24 mouse cellular contexts compared by ENCODE assay signal in genomic region chr13:35257386-35257785, GRCm38 (mm10).
A peak's percentile ranks its signal among the peaks of the same experiment; 100 is the strongest.
DNase-seq lines count a peak whose midpoint lies in the region; ATAC-seq and TF ChIP-seq lines count a peak whose summit lies in the region.
"Had no signal": no experiment of that assay in that cellular context is flagged by ENCODE, and none has a peak within 500 bp of the region (broad histone marks: within the 10 kb centered on the region; RNA-seq: fewer than 3 reads in every experiment).

No protein-coding gene starts in this region.

- peak; percentile 50; the same call in 1 of the 2 replicates for ATAC-seq in forebrain, postnatal 0 days
- no peak for ATAC-seq in forebrain, embryonic 13.5 days
- ATAC-seq: intestine, embryonic 16.5 days; liver, embryonic 12.5 days had no signal

- H3K27ac ChIP-seq in forebrain, postnatal 0 days (ENCODE audit: low read depth, low read length): no peak overlapping the region
- no peak overlapping the region for H3K27ac ChIP-seq in forebrain, embryonic 13.5 days
- H3K27ac ChIP-seq: embryonic facial prominence, embryonic 15.5 days; heart, embryonic 10.5 days; hindbrain, embryonic 15.5 days; kidney, postnatal 0 days; limb, embryonic 12.5 days; liver, embryonic 12.5 days had no signal

- H3K9me3 ChIP-seq in forebrain, postnatal 0 days (ENCODE audit: low read length): no peaks in the 10 kb centered on the region
- no peaks in the 10 kb centered on the region for H3K9me3 ChIP-seq in forebrain, embryonic 13.5 days (replicated peaks)
- H3K9me3 ChIP-seq: embryonic facial prominence, embryonic 15.5 days; heart, embryonic 10.5 days; hindbrain, embryonic 15.5 days; limb, embryonic 12.5 days; liver, embryonic 12.5 days had no signal

- peak; percentile 25 for DNase-seq in adrenal gland, adult 2 months
- DNase-seq in adrenal gland, adult 18-20 months (ENCODE audit: low spot score in 2 of 2): no peak
- DNase-seq in forebrain, postnatal 0 days: peak; percentile 17
- peak; percentile 4 to 8 for DNase-seq in kidney, postnatal 36 days
- no peak for DNase-seq in kidney, postnatal 4 days
- no peak for DNase-seq in liver
- no peak for DNase-seq in right cerebral cortex, postnatal 14 days
- DNase-seq: cerebellum, adult 2 months; cerebellum, postnatal 36 days; embryo, embryonic 11 days; layer of hippocampus, postnatal 36 days; lung, adult 18-20 months; midbrain, embryonic 14.5 days; right cerebral cortex, postnatal 25 days; spleen, adult 18-20 months had no signal

- H3K4me3 ChIP-seq in forebrain, postnatal 0 days (ENCODE audit: low read depth, low read length): no peak overlapping the region
- H3K4me3 ChIP-seq in forebrain, embryonic 13.5 days: no peak overlapping the region
- H3K4me3 ChIP-seq: embryonic facial prominence, embryonic 15.5 days; heart, embryonic 10.5 days; hindbrain, embryonic 15.5 days; limb, embryonic 12.5 days; liver, embryonic 12.5 days; megakaryocyte, embryonic 14.5 days had no signal

- no peak overlapping the region for H3K4me2 ChIP-seq in forebrain, postnatal 0 days (ENCODE audit: low read depth)
- H3K4me2 ChIP-seq in forebrain, embryonic 13.5 days: no peak overlapping the region
- H3K4me2 ChIP-seq: embryonic facial prominence, embryonic 15.5 days; hindbrain, embryonic 15.5 days; limb, embryonic 12.5 days; liver, embryonic 12.5 days had no signal

- WGBS in forebrain, postnatal 0 days: 43% methylated on average over 2 of the region's 2 CpGs
- 74% methylated on average over 2 of the region's 2 CpGs for WGBS in forebrain, embryonic 13.5 days

- no peak for TF ChIP-seq CTCF in forebrain, postnatal 0 days (IDR thresholded peaks at IDR 0.05; ENCODE audit: low read depth)

- no peaks in the 10 kb centered on the region for H3K36me3 ChIP-seq in forebrain, postnatal 0 days (ENCODE audit: insufficient read depth)
- H3K36me3 ChIP-seq in forebrain, embryonic 13.5 days (ENCODE audit: poor library complexity, severe bottlenecking): no peaks in the 10 kb centered on the region
- H3K36me3 ChIP-seq: embryonic facial prominence, embryonic 15.5 days; heart, embryonic 10.5 days; hindbrain, embryonic 15.5 days; limb, embryonic 12.5 days; liver, embryonic 12.5 days had no signal

- no peaks in the 10 kb centered on the region for H3K4me1 ChIP-seq in forebrain, postnatal 0 days (ENCODE audit: insufficient read depth)
- H3K4me1 ChIP-seq in forebrain, embryonic 13.5 days: no peaks in the 10 kb centered on the region
- H3K4me1 ChIP-seq: embryonic facial prominence, embryonic 15.5 days; heart, embryonic 10.5 days; hindbrain, embryonic 15.5 days; limb, embryonic 12.5 days; liver, embryonic 12.5 days; megakaryocyte, embryonic 14.5 days had no signal

- no peak overlapping the region for H3K9ac ChIP-seq in forebrain, postnatal 0 days
- no peak overlapping the region for H3K9ac ChIP-seq in forebrain, embryonic 13.5 days
- H3K9ac ChIP-seq: embryonic facial prominence, embryonic 15.5 days; hindbrain, embryonic 15.5 days; limb, embryonic 12.5 days; liver, embryonic 12.5 days had no signal

- no peaks in the 10 kb centered on the region for H3K27me3 ChIP-seq in forebrain, postnatal 0 days (ENCODE audit: insufficient read depth, low read length)
- no peaks in the 10 kb centered on the region for H3K27me3 ChIP-seq in forebrain, embryonic 13.5 days
- H3K27me3 ChIP-seq: embryonic facial prominence, embryonic 15.5 days; hindbrain, embryonic 15.5 days; limb, embryonic 12.5 days; liver, embryonic 12.5 days had no signal

Comparison
In these comparisons a context has a peak if more than half of its experiments do, and no peak if none do; other contexts are left out.
1. DNase-seq: peak in adrenal gland, adult 2 months (single experiment), forebrain, postnatal 0 days (single experiment) and kidney, postnatal 36 days (2 of 2); none in adrenal gland, adult 18-20 months (0 of 2), kidney, postnatal 4 days (0 of 2), liver (single experiment) and right cerebral cortex, postnatal 14 days (single experiment).